Mouse (Mus musculus) frontal cortex, postnatal 10 days (tissue): ENCODE results near the gene Ccdc177.
A peak's percentile ranks its signal among the peaks of the same experiment; 100 is the strongest.

Source experiments
- DNase-seq, 2 experiments: peaks; one replicate each; pipeline ENCODE4 v3.0.0; 2022; ENCODE audit warnings: low spot score in 2 of 2, mixed read lengths in 1 of 2

The Ccdc177 gene

DNA sequence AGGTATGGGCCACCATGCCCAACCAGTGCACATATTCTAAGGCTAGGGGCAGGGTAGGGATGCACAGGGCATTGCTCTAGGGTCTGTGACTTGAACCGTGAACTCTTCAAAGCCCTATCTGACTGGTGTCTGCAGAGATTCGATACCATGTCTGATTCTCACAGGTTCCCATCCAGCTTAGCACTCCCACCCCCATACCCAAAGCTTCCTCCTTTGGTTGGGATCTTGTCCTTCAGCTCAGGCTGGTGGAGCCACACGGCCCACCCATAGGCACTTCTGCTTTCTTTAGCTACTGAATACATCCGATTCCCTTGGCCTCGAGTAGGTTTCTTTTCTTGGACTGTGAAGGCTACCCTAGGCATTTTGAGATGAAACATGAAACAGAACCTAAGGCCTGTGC lies 24.5 kb upstream of the Ccdc177 start:
- DNase-seq: no peak

DNA sequence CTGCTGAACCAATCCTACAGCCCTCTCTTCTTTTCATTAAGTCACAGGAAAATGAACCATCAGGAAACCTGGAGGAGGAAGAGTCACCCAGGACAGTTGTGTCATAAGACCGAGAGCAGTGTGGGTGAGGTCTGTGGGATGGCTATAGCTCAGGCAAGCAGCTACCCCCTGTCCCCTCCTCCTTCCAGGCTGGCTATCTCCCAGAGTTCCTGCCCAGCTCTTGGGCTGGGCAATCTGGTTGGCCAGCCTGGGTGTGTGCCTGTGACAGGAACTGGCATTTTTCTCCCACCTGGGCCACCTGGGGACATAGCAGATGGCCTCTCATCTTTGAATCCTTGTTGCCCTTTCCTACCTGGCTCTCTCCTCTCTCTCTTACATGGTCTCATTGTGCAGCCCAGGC lies 23.4 kb upstream of the Ccdc177 start:
- DNase-seq: no peak

DNA sequence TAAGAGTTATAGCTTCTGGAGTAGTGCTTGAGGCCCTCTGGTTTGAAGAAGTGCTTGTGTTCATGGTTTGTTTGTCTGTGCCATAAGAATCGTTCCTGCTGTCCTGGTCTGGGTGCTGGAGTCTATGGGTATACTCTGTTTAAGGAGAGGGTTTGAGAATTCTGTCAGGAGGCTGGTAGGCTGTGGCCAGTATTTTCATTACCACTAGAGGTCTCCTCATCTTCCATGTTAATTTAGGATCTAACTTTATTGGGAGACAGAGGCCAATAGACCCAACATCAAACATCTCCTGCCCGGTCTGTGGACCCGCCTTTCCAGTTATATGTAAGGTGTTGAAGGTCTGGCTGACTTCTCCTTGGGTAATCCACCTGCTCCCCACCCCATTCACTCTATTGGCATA lies 22.4 kb upstream of the Ccdc177 start:
- DNase-seq: no peak

DNA sequence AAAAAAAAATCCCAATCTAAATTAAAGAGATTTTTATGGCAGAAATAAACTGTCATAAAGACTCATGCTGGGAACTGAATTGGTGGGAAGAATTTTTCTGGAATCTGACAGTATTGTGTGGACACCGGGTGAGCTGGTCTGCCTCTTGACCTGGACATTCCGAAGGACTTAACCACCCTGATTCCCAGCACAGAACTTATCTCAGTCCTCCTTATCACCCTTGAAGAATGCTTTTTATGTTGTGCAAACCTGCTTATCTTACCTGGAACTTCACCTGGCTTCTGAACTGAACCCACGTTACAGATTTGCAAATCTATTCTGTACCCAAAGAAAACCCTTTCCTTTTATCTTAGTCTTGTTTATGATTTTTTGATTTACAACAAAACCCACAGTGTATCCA lies 21.7 kb upstream of the Ccdc177 start:
- no peak for DNase-seq

DNA sequence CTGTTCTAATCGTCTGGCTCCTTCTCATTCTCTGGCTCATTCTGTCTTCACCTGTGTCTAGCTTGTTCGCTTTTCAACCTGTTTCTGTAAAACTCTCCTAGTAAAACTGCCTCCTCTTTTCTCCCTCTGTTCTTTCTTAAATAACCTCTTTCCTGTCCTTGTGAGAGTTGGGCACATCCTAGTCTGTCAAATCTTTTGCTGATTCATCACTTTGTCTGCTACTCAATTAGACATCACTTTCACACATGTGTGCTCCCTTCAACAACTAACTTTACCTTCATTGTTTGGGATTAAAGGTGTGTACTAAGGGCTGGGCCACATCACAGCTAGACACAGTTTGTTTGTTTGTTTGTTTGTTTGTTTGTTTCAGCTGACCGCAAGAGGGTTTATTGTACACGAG lies 19.3 kb upstream of the Ccdc177 start:
- DNase-seq: no peak

DNA sequence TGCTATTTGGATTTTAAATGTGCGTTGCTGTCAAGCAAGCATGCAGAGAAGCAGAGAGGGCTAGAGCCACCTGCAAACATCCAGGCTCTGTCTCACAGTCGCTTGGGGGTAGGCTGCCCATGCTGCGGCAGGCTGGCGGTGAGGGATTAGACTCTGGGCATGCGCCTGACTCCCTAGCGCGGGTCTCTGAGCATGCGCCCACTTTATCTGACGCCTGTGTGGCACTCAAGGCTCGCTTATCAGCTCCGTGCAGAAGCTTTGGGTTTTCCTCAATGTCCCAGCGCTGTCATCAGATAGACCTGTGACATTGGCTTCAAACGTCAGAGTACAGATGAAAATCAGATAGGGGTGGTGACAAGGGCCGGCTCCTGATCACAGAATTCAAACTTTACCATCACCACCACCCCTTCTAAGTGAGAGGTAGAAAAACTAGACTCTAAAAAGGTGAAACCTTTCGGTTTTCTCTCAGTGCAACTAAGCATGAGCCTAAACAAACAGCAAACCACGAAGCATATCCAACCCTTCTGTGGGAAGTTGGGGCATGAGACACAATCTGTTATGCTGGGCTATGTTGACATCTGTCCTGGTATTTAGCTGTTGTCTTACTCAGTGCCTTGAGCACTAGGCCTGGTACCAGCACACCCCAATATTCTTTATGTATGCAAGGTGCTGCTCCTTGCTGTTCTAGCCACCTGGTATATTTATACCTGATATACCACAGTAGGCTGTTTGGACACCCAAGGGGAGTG lies 17.9 kb upstream of the Ccdc177 start:
- DNase-seq: no peak

DNA sequence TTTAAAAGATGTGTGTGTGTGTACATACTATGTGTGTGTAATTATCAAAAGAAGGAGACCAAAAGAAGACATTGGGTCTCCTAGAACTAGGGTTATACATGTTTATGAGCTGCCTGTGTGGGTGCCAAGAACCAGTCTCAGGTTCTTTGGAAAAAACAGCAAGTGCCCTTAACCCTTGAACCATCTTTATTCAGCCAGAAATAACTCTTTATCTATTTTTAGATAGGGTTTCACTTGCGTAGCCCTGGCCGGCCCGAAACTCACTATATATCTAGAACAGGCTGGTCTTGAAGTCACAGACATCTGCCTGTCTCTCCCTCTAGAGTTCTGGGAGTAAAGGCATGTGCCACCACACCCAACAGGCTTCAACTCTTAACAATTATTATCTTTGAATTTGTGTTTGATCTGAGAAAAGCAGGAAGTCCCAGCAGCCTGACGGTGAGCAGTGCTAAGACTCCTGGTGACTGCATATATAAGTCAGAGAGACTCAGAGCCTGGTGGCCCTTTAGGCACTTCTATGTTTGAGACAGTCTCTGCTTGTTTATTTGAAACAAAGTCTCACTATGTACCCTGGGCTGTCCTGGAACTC lies 15.7 kb upstream of the Ccdc177 start:
- DNase-seq: no peak

DNA sequence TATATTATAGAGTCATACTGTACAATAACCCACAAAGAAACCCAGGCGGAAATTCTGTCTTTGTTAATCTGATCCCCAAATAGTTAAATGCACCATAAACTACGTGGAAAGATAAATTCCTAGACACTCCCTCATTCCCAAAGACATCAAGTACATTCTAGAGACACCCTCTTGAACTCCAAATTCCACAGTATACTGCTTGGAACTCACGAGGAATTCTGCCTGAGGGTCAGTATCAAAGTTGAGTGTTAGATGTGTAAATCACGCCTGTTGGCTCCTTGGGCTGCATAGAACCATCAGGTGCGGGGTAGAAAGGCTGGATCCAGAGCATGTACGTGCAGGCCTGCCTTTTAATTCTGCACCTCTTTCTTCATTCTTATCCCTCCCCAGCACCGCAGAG lies 14.3 kb upstream of the Ccdc177 start:
- no peak for DNase-seq

DNA sequence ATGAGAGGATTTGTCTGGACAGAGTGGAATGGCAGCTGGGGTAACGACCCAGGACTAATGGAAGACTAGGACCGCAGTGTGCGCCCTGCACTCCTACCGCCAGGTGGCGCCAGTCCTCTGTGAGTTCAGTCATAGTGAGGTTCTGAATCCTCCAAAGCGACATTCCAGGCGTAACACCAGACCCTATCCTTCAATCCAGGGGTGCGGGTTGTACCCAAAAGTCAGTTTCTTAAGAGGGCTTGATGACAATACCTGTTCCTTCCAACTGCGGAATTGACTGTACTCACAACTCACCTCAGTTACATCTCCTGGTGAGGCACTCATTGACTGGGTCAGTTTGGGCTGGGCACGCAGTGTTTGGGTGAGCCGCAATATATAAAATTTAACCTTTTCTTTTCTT lies 9.2 kb upstream of the Ccdc177 start:
- peak in 1 of 2 experiments; percentile 67 for DNase-seq

DNA sequence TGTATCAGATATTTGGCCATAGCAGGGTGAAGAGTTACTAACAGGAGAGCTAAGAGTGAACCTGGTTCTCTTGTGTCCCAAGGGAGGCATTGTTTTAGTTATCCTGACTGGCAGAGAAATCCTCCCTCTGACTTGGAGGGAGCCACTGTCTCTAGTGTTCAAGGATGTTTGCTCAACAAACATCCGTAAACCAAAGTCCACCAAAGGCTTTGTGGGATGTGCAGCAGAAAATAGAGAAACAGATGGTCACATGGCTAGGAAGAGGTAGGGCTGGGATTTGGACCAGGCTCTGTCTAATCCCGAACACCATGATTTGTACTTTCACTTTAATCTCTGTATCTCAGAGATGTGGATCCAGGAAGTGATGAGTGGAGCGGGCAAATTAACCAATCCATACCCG lies 3.6 kb upstream of the Ccdc177 start:
- no peak for DNase-seq

DNA sequence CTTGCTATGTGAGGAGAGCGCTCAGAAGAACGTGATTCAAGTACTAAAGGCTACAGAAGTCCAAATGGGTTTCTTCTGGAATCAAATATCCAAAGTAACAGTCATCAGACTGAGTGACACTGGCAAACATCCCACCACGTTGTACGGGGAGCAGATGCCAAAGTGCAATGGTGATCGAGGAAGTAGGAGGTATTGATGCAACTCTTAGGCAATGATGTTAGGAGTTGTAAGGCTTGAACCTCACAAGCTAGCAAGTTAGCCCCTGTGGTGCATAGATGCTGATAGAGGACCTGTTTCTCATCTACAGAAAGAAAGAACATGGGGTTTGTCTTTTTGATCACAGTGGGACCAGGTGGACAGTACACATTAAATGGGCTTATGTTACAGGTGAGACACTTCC lies 2.5 kb upstream of the Ccdc177 start:
- no peak for DNase-seq

DNA sequence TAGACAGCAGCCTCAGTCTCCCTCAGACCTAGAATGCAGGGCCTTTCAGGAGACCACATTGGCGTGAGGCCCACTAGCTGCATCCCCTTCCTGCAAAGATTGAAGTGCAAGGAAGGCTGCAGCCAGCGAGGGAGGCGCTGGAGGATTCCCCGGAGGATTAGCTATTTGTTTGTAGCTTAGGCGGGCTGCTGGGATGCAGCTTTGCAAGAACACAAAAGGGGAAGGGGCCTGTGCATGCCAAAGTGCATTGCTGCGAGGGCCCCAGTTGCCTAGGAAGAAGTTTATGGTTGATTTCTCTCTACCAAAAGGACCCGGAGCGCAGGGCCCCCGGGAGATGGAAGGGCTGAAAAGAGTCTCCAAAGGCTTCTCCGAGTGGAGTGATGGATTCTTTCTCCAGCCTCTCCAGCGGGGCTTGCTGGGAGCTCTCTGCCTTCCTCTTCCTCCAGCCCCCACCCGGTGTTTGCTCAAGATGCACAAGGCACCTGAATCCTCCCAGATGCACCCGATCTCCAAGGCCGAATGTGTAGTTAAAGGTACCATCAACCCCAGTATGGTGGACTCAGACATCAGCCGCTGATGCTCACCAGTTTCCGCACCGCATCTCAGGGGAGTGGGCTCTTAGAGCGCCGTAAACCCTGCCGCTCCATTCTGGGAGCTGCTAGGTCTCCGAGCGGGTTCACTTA lies 633 bp downstream of the Ccdc177 start:
- peak in 1 of 2 experiments; percentile 34 for DNase-seq

DNA sequence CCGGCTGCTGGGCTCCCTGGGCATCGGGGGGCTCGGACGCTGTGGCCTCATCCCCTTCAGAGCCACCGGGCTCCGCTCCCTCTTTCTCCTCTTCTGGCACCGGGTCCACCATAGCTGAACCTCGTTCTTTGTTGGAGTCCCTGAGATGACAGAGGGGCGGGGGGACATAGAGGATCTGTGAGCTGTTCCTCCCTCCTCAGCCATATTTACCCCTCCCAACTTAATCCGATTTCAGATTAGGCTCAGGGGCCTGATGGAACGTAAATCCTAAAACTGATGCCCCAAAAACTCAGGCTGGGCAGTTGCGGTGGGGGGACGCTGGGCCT lies 1.1 kb downstream of the Ccdc177 start:
- no peak for DNase-seq

DNA sequence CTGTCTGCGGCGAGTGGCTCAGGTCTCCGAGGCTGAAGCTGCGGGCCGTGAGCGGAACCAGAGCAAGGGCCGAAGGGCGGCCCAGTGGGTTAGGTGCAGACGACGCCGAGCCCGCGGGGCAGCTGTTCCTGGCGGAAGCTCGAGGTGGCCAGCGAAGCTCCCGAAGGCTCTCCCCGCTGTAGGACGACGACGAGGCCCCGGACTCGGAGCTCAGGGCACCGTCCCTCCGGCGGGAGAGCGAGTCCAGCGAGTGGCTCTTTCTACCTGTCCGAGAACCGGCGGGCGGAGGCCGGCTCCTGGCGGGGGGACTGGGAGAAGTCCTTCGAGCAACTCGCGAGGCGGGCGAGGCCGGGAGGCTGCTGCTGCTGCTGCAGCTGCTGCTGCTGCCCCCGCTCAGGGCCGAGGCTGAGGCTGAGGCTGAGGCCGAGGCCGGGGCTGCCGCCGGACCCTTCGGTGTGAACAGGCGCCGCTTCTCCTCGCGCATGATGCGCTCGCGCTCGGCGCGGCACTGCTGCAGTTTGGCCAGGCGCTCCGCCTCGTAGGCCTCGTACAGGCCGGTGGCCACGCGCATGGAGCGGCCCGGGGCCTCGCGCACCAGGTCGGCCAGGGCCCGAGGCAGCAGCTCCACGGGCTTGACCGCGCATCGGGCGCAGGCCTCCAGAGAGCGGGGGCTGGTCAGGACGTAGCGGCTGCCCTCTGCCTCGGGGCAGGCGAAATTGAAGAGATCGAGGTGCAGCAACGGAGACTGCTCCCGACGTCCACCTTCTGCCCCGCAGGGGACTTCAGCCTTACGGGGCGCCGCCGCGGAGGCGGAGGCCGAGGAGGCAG lies 1.7 kb downstream of the Ccdc177 start:
- no peak for DNase-seq

DNA sequence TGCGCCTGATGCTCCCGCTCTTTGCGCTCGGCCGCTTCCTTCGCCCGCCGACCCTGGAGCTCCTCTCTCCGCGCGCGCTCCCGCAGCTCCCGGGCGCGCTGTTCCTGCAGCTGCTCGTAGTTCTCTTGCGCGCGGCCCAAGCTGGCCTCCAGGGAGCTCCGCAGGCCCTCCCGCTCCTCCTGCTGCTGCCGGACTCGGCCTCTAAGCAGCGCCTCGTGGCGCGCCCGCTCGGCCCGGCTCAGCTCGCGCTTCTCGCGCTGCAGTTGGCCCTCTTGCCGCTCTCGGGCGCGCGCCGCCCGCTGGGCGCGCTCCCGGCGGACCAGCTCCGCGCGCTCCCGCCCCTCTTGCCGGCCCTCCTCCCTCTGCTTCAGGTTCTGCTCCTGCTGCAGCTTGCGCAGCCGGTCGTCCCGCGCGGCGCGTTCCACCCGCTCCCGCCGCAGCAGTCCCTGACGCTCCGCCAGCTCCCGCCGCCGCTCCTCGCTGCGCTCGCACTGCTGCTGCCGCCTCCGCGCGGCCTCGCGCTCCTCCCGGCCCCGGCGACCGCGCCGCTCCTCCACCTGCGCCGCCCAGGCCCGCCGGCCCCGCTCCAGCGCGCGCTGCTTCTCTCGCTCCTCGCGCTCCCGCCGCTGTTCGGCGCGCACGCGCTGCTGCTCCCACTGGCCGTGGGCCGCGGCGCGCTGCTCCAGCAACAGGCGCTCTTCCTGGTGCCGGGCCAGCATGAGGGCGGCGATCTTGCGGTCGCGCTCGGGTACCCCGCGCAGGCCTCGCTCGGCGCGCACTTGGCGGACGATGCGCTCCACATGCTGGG lies 2.5 kb downstream of the Ccdc177 start:
- no peak for DNase-seq

DNA sequence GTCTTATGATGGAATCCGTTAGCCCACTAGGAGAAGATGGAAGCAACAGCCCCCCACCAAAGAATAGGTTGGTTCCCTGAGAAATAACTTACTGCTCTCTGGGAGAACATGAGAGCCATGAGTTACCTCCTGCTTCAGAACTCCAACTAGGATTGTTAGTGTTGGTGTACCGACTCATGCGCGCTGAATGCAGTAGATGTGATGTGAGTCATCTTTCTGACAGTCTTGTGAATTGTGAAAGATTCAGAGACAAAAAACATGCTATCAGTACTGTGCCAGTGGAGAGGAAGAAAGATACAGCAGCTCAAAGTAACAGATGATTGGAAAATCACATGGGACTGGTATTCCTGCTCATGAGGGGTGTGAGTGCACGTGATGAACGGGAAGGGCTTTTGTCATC lies 8.9 kb downstream of the Ccdc177 start:
- DNase-seq: no peak

DNA sequence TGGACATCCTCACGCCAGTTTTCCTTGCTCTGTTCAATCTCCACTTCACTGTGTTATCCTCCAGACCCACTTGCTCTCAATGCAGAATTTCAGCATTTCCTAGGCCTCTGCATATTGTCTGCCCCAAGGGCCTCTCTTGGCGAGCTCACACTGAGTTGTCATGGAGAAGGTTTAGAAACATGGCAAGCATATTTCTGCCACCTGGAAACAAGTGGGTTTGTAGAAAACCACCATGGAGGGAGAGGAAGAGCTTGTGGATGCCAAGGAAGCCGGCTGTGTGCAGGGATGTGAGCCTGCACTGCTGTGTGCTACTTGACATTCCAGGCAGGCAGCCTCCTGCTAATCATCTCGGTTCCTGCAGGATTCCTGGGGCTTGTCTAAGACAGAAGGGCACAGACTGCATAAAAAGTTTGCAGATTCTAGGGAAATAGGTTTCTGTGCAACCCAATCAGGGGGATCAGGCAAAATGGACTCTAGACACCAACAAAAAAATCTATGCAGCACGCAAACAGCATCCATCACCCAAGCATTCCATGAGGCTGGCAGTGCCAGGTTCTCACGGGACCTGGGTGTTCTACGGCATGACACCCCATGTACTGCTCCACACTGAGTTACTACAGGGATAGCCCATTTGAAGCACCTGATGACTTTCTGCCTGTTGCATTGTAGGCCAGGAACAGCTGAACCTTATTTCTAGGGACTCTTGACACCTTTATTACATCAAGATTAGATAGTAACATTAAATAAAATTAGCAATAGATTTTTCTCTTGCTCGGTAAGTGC lies 14.3 kb downstream of the Ccdc177 start:
- peak in 1 of 2 experiments; percentile 30 for DNase-seq

DNA sequence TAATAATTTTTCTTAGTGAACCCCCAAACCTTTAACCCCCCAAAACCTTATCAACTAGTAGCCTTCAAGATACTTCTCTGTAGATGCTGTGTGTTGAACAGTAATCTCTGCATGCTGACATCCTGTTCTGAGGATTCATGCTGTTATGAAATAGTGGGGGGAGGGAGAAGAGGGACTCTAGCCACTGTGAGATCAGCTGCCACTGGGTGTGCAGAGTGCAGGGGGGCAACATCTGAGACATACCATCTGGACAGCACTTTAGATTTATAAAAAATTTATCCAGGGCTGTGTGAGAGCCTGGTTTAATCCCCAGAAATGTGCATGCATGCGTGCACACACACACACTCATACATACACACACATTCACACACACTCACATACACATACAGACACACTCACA lies 15.9 kb downstream of the Ccdc177 start:
- DNase-seq: no peak

DNA sequence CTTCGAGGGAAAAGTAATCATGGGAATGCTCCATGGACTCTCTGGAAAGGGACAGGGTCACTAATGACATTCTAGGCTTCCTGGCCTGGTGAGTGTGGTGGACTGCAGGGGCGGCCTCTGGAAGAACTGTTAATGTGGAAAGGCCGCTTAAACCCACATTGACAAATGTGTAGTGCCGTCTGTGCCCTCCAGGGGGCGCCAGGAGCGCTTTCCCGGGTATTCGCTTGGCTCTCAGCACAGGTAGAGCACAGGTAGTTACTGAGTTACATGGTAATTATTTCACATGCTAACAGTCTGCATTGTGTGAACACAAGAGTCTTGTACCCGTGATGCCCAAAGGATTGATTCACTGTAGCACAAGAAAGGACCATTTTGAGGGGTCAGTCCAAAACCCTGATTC lies 21.0 kb downstream of the Ccdc177 start:
- no peak for DNase-seq

DNA sequence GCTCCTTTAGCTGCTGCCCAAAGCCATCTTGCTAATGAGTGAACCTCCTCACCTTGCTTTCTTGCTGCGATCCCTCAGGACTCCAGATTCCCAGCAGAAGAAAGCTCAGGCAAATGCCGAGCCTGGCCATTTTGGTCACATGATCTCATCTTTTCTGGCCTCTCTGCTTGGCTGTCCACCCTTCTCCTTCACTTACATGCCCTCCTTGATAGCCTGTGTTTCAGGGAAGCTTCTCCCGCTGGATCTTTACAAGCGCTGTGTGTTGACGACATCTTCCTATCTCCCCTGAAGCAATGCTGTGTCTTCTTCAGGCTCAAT lies 23.2 kb downstream of the Ccdc177 start:
- DNase-seq: no peak
